Mouse (Mus musculus): ENCODE measurements around the gene Cma2. TPM values are rescaled to one million over a fixed set of nuclear protein-coding genes. Genes with fewer than 3 reads are reported as not detected.
"Not testable (repeated sequence)": the region's sequence is repeated elsewhere in the genome, so short reads cannot be mapped to it uniquely, and the experiment has no call there.

Gene Cma2
- not detected in 2 replicates for polyA plus RNA-seq (2012; rRNA removed)

DNA sequence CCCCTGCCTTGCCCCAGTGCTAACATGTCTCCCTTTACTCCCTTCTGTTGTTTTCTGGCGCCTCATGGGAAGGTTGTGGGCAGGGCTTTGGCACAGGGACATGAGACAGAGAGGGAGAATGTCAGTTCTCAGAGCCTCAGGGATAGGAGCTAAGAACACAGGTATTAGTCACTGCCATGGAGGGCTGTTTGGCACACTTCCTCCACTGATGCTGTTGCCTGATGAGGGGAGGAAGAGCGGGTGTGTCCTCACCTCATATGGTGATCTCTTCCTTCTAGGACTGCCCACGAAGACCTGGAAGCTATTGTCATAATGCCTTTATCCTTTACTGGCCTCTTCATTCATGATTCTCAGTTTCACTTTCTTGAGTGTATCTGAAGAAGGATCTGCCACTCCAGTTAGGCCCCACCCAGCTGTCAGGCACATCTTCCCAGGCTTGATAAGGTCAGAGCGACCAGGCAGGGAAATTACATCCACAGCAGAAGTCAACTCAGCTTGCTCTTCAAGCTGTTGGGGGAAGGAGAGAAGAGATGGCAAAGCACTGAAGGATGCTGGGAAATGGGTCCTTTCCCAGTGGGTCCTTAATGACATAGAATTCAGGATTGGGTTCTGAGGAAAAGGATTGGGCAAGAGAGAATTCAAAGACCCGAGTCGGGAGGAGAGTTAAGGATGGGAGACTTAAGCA, at the start of gene Cma2:
TSS of gene Cma2 (plus strand) at position 635 of the 685 bp plus-strand sequence.
- no peak for DNase-seq (ENCODE audit: low read depth)

DNA sequence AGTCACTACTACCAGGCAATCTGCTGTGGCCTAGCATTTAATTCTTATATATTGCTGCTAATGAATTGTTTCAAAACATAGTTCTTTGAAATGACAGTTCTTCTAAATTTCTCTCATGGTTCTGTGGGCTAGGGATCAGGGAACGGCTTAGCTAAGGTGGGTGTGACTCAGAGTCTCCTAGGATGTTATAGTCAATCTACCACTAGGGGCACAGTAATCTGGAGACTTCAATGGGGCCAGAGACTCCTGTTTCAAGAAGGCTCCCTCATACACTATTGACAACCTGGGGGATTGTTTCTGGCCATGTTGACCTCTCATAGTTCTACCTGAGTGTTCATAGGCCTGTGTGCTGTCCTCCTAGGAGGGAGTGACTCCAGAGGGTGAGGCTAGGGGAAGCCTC, 45.3 kb upstream of the Cma2 start:
- DNase-seq (ENCODE audit: low read depth), result no peak

DNA sequence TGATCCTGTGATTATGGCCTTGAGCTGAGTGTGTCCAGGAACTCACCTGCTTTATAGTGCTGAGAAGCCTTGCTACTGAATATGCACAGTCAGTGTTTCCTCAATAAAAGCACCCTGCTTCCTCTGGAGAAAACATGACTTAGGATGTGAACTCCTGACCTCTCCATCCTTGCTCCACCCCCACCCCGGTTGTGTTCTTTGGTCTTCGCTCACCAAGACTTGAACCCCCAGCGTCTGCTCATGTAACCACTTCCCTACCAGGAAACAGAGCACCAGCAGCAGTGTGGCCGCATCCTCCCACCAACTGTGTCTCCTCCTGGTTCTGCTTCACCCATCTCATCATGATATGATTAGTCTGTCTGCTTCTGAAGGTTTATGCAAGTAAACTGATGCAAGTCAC, 37.4 kb upstream of the Cma2 start:
- no peak for DNase-seq (ENCODE audit: low read depth)

DNA sequence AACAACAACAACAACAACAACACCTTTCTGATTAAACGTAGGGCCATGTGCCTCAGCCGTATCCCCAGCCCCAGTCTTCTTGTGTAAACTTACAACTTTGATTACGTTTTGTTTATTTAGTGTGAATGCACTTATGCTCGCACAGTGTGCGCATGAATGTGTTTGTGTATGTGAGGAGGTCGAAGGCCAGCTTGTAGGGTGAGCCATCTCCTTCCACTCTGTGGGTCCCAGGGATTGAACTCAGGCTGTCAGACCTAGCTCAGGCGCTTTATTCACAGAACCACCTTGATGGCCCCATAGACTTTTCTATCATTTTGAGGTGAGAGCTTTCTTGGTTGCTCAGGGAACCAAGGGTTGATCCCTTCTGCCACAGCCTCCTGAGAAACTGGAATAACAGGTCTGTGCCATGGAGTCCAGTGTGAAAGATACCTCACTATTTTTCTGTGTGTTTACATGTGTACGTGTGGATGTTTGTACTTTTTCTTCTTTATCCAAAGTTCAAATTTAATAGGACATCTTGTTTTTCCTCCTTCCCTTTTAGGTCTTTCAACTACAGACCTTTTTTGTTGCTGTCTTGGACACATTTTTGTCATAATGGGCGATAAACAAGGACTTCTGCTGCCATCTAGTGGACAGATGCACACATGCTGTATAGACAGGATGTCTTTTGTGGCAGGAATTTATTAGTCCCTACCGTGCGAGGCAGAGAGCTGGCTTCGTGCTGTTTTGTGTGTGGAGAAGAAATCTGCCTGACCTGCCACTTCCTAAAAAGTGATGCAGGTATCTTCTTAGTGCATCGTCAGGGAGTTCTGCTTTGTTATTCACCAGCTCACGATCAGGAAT, 32.3 kb upstream of the Cma2 start:
- DNase-seq (ENCODE audit: low read depth), result no peak

DNA sequence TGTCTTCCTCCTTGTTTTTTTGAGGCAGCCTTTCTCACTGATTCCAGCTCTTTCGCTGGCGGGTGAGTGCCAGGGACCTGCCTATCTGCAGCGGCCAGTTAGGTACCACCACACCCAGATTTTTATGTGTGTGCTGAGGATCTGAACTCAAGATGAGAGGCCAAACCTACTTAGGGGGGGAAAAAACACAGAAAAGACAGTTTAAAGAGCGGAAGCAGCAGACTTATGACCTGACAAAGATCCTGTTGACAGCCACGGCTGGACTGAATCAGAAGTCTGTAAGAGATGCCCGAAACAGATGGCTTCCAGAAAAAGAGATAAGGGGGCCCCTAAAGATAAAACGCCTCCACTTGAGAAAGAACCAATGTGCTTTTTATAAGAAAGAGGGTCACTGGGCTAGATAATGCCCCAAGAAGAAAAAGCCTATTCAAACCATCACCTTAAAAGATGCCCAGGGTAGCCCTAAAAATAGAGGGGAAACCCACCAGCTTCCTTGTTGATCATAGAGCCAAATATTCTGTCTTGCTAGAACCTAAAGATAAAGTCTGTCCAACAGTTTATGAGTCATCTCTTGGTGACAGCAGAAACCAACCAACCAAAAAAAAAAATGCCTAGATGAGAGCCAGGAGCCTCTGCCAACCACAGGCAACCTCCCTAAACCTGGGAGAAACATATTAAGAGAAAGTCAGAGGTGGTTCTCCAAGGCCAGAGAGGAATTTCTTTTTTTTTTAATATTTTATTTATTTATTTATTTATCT, 28.1 kb upstream of the Cma2 start:
- DNase-seq (ENCODE audit: low read depth), result no peak

DNA sequence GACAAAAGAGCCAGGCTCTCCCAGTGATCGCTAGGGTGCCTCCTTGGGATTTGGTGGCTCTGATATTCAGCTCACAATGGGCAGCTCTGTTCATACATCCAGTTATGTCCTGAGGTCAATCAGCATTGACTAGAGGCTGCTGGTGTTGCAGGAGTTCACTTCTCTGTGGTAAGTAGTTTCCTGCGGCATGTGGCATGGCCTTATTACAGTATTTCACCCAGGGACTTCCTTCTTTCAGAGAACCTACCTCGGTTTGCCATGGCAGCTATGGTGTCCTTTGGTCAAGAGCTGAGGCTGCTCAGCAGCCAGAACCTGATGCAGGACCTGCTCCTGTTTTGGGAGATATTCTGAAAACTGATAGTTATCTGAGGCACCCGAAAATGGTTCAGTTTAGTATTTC, 23.9 kb upstream of the Cma2 start:
- no peak for DNase-seq (ENCODE audit: low read depth)

DNA sequence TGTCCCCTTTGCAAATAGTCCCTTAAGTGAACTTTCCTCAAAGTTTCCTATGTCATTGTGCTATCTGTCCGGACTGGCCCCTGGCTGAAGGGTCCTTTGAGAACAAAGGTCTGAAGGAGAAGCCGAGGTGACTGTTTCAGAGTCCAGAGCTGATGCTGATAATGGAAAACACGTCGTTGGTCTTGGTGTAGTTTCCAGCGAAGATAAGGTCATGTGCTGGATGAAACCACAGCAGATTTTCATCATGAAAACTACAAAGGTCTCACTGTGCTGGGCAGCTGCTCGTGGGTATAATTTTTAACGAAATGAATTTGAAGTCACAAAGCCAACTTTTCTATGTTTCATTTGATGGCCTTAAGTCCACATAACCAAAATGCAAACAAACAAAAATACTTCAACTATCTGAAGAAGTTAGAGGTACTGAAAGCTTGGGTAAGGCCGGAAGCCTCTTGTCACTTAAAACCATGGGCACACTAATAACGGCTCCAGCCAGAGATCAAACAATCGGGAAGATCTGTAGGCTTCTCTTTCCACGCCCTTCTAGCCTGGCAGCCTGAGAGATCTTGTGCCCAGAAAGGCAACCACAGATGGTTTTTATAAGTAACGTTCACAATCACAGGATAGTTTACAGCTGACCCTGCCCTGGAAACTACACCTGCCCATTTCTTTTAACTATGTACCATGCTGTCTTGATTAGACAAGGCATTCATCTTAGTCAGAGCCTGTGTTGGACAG, 21.4 kb upstream of the Cma2 start:
- no peak for DNase-seq (ENCODE audit: low read depth)

DNA sequence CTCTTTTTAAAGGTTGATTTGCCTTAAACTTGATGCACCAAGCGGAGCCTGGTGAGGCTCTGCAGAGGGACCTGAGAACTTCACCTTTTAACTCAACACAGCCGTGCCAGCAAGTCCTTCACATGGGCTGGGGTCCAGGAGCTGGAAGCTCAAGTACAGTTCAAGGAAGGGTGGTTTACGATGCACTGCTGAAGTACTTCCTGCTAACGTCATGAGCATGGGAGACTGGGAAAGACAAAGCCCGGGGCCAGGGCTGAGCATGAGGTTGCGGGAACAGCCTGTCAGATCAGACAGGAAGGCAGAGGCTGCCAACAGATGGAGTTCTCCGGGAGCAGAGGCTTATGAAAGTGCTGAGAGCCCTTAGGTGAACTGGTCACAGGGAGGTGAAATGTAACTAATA, 17.2 kb upstream of the Cma2 start:
- DNase-seq (ENCODE audit: low read depth), result no peak

DNA sequence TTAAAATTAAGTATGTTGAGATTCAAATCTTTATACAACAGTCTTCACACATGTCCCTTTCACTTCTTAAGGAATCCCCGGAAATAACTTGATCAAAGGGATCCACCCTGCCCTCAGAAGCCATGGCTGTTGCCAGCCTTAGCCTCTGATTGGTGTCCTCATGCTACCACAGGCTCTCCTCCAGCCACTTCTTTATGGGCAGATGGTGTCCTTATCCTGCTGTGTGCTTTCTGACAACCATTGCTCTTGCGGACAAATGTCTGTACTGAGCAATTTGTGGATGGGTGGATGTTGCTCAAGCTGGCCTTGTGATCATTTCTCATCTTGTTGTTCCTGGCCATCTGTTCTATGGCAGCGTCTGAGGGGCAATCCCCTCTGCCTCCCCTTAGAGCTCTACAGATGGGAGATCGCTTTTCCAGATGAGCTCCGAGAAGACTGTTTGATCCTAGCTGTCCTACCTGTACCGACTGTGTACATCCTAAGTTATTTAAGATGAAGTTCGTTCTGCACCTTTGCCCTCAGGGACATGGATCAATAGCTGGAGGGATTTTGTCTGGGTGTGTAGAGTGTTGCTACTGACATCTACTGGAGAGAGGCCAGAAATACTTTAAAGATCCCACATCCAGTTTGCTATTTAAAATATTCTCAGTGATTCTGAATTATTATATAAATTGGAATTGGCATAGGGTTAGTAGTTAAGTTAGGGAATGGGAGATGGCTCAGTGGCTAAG, 10.5 kb upstream of the Cma2 start:
- DNase-seq (ENCODE audit: low read depth), result no peak

DNA sequence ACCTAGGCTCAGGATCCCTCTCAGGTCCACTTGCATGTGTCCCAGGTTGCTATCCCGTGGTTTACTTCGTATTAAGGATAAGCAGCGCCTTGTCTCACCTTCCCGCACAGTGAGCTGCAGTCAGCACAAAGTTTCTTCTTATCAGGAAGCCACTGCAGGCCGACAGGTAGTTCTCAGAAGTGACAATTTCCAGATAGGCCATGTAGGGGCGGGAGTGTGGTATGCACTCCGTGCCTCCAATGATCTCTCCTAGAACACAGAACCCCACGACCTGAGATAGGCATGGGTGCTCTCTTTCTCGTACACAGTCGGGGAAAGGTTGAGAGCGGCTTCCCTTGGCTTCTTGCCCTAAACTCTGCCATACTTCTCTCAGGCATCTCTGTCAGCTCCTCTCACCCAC, 7.2 kb upstream of the Cma2 start:
- DNase-seq (ENCODE audit: low read depth), result no peak

DNA sequence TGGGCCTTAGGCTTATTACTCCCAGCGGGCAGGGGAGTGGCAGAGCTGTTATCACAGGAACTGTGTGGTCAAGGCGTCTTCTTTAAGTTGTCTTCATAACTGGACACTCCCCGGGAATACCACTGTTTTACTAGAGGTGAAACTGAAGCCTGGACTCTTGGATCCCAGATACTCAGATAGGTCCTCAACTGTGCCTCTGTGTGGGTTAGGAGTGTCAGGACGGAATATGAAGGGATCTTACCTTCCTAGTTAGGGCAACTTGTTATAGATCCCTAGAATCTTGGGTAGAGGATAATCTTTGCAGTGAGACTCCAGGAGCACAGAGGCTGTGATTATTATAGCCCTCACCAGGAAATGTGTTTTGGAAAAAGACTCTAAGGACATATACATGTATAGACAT, 6.2 kb upstream of the Cma2 start, which contains the start of gene Cma1:
TSS of gene Cma1 (minus strand) at position 101 of the 400 bp plus-strand sequence.
- no peak for DNase-seq (ENCODE audit: low read depth)

DNA sequence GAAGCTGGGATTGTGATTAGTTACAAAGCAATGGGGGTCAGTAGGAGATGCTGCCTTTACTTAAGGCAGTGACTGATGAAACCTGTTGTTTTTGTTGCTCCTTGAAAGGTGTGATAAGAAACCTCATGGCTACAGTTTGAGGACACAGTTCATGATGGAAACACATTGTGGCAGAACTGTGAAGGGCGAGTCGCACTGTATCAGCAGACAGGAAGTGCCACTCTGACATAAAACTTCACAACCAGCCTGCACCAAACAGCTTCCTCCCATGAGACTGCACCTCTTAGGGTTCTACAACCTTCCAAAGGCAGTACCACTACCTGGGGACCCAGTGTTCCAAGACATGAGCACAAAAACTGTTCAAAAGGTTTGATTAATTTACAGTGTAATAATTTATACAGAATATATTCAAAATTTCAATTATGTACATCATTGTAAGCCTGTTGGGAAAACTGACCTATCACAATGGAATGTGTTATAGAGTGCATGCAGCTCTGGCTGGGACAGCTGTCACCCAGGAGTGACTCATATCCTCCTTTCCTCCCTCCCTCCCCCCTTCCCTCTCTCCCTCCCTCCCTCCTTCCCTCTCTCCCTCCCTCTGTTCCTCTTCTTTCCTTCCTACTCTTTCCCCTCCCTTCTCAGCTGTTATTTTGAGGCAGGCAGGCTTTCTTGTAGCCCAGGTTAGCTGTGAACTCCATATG, 4.4 kb upstream of the Cma2 start:
- no peak for DNase-seq (ENCODE audit: low read depth)

DNA sequence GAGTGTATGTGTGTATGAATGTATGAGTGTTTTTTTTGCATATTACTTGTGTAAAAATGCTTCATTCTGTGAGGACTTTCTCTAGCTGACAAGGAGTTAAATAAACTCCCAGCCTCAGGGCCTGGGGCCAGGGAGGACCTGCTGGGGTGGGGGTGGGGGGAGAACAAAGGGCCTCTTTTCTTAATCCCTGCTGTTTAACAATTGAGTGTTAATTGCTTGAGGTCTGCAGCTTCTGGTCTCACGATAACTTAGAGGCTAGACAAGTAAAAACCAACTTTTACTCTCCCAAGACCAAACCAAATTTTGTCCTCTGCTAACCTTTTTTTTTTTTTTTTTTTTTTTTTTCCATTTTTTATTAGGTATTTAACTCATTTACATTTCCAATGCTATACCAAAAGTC, 12.5 kb downstream of the Cma2 start:
- no peak for DNase-seq (ENCODE audit: low read depth)

DNA sequence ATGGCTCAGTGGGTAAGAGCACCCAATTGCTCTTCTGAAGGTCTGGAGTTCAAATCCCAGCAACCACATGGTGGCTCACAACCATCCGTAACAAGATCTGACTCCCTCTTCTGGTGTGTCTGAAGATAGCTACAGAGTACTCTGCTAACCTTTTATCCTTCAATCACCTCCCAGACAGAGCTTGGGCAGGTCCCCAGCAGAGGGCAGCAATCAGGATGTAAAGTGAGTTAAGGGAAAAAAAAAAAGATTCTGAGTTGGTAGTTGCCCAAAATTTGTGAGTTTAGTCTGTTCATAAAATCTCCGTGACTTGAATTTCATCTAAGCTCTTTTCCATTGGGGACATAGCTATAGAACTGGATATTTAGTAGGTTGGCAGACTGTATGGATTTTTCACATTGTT, 13.1 kb downstream of the Cma2 start:
- not testable (repeated sequence) for DNase-seq (ENCODE audit: low read depth)

DNA sequence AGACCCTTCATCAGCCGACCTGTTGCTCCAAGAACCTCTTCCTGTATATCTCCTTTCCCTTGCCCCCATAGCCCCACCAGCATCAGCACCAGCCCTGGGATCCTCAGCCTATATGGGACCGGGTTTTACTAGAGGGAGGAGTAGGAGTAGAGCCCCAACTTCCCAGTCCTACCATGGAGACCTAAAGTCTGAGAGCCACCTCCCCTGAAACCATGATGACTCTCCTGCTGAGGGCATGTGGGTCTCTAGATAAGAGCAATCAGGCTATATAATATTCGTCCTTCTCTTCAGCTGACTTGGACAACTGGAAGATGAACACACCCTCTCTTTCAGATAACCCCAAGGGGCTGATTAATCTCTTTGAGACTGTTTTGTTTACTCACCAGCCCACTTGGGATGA, 36.7 kb downstream of the Cma2 start:
- not testable (repeated sequence) for DNase-seq (ENCODE audit: low read depth)

DNA sequence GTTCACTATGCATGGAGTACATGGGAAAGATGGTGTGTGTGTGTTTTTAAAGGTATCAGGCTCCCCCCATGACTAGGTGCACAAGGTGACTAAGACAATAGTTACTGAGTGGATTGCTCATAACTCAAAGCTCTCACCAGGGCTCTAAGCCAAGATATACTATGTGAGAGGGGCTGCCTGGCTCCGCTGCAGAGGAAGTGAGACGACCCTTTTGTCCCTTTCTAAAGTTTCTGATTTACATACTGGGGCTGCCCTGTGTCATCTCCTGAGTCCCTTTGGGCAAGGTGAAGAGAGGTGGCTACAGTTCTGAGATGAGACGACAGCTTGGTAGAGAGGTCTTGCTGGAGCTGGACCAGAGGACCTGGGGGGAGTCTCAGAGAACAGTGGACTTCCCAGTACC, 62.4 kb downstream of the Cma2 start:
- DNase-seq (ENCODE audit: low read depth), result no peak

DNA sequence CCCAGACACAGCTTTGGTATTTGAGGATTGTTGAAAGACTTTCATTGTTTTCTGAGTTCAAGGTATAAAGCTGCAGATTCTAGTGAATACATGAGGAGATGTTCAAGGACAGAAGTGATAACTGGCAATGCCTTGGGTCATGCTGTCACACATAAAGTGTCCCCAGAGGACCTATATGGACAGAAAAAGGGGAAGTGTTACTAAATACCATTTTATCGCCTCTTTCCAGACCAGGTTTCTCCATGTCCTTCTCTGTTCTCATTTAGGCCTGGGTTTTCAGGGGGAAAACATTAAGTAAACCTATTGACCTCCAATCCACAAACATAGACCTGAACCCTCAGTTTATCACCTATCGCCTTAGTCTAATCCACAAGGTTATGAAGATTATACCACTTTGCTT, 63.1 kb downstream of the Cma2 start:
- no peak for DNase-seq (ENCODE audit: low read depth)

DNA sequence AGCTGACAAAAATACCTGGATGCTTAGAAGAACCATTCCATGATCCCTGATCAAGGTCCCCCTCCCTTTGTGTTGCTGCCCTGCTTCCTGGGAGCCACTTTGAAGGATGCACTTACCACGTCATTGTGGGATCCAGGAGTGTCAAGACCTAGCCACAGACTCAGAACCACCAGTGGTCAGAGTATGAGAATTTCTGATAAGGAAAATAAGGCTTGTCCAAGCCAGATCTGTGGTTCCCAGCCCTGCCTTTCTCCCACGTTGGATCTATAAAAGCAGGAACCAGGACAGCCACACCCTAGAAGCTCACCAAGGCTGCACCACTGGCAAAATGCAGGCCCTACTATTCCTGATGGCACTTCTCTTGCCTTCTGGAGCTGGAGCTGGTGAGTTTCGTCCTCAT, 66.9 kb downstream of the Cma2 start, which contains the start of gene Mcpt1:
TSS of gene Mcpt1 (plus strand) at position 301 of the 400 bp plus-strand sequence.
- not testable (repeated sequence) for DNase-seq (ENCODE audit: low read depth)

DNA sequence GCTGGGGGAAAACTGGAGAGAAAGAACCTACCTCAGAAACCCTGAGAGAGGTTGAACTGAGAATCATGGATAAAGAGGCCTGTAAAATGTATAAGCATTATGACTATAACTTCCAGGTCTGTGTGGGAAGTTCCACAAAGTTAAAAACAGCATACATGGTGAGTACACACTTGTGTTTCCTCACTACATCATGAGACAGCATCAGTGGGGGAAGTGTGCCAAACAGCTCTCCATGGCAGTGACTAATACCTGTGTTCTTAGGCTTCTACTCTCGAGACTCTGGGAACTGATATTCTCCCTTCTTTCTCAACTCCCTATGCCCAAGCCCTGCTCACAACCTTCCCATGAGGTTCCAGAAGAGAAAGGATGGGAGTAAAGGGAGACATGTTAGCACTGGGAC, 68.7 kb downstream of the Cma2 start:
- DNase-seq (ENCODE audit: low read depth), result no peak

DNA sequence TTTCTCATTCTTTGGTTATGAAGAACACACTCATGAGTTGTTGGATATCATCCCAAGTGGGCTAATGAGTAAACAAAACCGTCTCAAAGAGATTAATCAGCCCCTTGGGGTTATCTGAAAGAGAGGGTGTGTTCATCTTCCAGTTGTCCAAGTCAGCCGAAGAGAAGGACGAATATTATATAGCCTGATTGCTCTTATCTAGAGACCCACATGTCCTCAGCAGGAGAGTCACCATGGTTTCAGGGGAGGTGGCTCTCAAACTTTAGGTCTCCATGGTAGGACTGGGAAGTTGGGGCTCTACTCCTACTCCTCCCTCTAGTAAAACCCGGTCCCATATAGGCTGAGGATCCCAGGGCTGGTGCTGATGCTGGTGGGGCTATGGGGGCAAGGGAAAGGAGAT, 70.5 kb downstream of the Cma2 start:
- not testable (repeated sequence) for DNase-seq (ENCODE audit: low read depth)
